Mouse (Mus musculus): ENCODE measurements around the gene Oaf. TPM values are rescaled to one million over a fixed set of nuclear protein-coding genes. Genes with fewer than 3 reads are reported as not detected.
A peak's percentile ranks its signal among the peaks of the same experiment; 100 is the strongest.

Gene Oaf
- polyA plus RNA-seq, 1 experiment from 2014 or later: 67.3 TPM

DNA sequence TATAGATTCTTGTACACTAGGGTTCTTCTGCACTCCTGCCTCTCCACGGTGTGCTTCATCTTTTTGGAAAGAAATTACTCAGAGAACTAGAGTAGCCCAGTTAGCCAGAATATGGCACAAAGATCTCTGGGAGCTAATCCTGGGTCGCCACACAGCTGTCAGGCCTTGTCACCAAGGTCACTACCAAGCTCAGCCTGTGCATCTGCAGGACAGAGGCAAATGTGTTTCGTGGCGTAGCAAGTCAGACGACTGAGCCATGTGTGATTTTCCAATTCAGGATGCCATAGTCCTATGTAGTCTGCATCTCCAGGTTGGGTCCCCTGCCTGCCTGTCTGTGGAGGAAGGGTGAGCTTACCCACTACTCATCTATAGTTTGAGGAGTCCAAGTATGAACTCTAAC, 6.7 kb downstream of the Oaf start:
- H3K4me3 ChIP-seq (ENCODE audit: low read depth, low read length): no peak overlapping the region
- no peak for DNase-seq (ENCODE audit: low spot score)
- H3K4me2 ChIP-seq (ENCODE audit: low read depth): no peak overlapping the region
- no peak for ATAC-seq (ENCODE audit: insufficient read depth, low FRiP score, low TSS enrichment)
- peaks cover 4% of the 10 kb centered on the region; the same call in 1 of the 2 replicates for H3K27me3 ChIP-seq (ENCODE audit: control insufficient read depth, insufficient read depth, low read length)
- H3K9me3 ChIP-seq (ENCODE audit: control insufficient read depth, low read length): no peaks in the 10 kb centered on the region
- H3K9ac ChIP-seq (ENCODE audit: low read length): no peak overlapping the region
- peaks cover 13% of the 10 kb centered on the region for H3K4me1 ChIP-seq (ENCODE audit: control insufficient read depth, insufficient read depth, low read length)
- H3K27ac ChIP-seq (ENCODE audit: low read depth, low read length): no peak overlapping the region
- no peaks in the 10 kb centered on the region for H3K36me3 ChIP-seq (ENCODE audit: control insufficient read depth, insufficient read depth, low read length)
- 75% methylated on average over 5 of the region's 5 CpGs for WGBS

DNA sequence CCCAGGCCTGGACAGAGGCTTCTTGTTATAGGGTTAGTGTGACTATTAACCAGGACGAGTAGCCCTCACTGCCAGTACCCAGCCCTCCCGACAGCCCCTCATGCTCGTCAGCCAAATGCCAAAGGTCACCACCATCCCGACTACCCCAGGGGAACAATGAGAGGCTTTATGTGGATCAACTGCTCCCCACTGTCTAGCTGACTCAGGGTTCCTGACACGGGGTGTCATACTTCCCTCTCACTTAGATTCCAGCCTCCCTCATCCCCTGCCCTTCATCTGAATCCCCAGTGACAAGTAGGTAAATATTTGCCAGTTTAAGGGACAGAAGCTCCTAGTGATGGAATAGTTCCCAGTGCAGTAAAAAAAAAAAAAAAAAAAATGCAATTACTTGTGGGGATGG, 7.4 kb downstream of the Oaf start:
- no peaks in the 10 kb centered on the region for H3K36me3 ChIP-seq (ENCODE audit: control insufficient read depth, insufficient read depth, low read length)
- no peak overlapping the region for H3K9ac ChIP-seq (ENCODE audit: low read length)
- ATAC-seq (ENCODE audit: insufficient read depth, low FRiP score, low TSS enrichment): no peak
- H3K4me3 ChIP-seq (ENCODE audit: low read depth, low read length): no peak overlapping the region
- no peaks in the 10 kb centered on the region for H3K27me3 ChIP-seq (ENCODE audit: control insufficient read depth, insufficient read depth, low read length)
- no peak for DNase-seq (ENCODE audit: low spot score)
- H3K4me1 ChIP-seq (ENCODE audit: control insufficient read depth, insufficient read depth, low read length): peaks cover 10% of the 10 kb centered on the region
- 21% methylated on average over 5 of the region's 5 CpGs for WGBS
- no peak overlapping the region for H3K4me2 ChIP-seq (ENCODE audit: low read depth)
- no peak overlapping the region for H3K27ac ChIP-seq (ENCODE audit: low read depth, low read length)
- no peaks in the 10 kb centered on the region for H3K9me3 ChIP-seq (ENCODE audit: control insufficient read depth, low read length)

DNA sequence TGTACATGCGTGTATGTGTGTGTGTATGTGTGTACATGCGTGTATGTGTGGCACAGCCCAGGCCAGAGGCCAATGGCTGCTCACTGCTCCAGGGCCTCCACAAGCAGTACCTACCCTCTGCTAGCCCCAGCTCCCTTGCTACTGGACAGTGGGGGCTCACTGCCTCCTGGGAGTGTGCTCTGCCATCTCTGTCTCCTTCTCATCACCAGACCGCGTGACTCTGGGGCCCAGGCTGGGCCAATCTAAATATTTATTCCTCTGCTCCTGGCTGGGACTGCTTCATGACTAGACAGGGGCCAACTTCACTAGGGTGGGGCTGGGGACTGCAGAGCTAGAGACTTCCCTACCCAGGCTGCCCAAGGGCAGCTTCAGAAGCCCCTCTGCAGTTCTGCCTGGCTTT, 7.9 kb downstream of the Oaf start:
- Histone ChIP-seq H3K9ac (ENCODE audit: low read length) (no peak overlapping the region), H3K36me3 (ENCODE audit: control insufficient read depth, insufficient read depth, low read length) (no peaks in the 10 kb centered on the region), H3K4me2 (ENCODE audit: low read depth) (no peak overlapping the region), H3K27ac (ENCODE audit: low read depth, low read length) (0 out of 2 replicates have a peak overlapping the region, but pooled peaks have one; percentile 24), H3K4me3 (ENCODE audit: low read depth, low read length) (no peak overlapping the region), H3K9me3 (ENCODE audit: control insufficient read depth, low read length) (no peaks in the 10 kb centered on the region), H3K27me3 (ENCODE audit: control insufficient read depth, insufficient read depth, low read length) (no peaks in the 10 kb centered on the region), H3K4me1 (ENCODE audit: control insufficient read depth, insufficient read depth, low read length) (peaks cover 10% of the 10 kb centered on the region)
- DNase-seq (ENCODE audit: low spot score) (no peak), ATAC-seq (ENCODE audit: insufficient read depth, low FRiP score, low TSS enrichment) (no peak)
- WGBS: 65% methylated on average over 4 of the region's 4 CpGs

GRCm38 (mm10) chr9:43230886-43231285, 8.8 kb downstream of the Oaf start:
- Histone ChIP-seq H3K9me3 (ENCODE audit: control insufficient read depth, low read length) (no peaks in the 10 kb centered on the region), H3K4me2 (ENCODE audit: low read depth) (no peak overlapping the region), H3K4me1 (ENCODE audit: control insufficient read depth, insufficient read depth, low read length) (peaks cover 10% of the 10 kb centered on the region), H3K27me3 (ENCODE audit: control insufficient read depth, insufficient read depth, low read length) (no peaks in the 10 kb centered on the region), H3K4me3 (ENCODE audit: low read depth, low read length) (no peak overlapping the region), H3K36me3 (ENCODE audit: control insufficient read depth, insufficient read depth, low read length) (no peaks in the 10 kb centered on the region), H3K27ac (ENCODE audit: low read depth, low read length) (0 out of 2 replicates have a peak overlapping the region, but pooled peaks have one; percentile 24), H3K9ac (ENCODE audit: low read length) (no peak overlapping the region)
- ATAC-seq (ENCODE audit: insufficient read depth, low FRiP score, low TSS enrichment): no peak
- WGBS: 70% methylated on average over 4 of the region's 4 CpGs
- DNase-seq (ENCODE audit: low spot score): no peak

- 89% methylated on average over 7 of the region's 7 CpGs for WGBS
- no peak overlapping the region for H3K4me2 ChIP-seq (ENCODE audit: low read depth)
- no peaks in the 10 kb centered on the region for H3K9me3 ChIP-seq (ENCODE audit: control insufficient read depth, low read length)
- no peak overlapping the region for H3K4me3 ChIP-seq (ENCODE audit: low read depth, low read length)
- H3K36me3 ChIP-seq (ENCODE audit: control insufficient read depth, insufficient read depth, low read length): no peaks in the 10 kb centered on the region
- DNase-seq (ENCODE audit: low spot score) (no peak), ATAC-seq (ENCODE audit: insufficient read depth, low FRiP score, low TSS enrichment) (no peak)
- H3K27me3 ChIP-seq (ENCODE audit: control insufficient read depth, insufficient read depth, low read length): no peaks in the 10 kb centered on the region
- no peak overlapping the region for H3K9ac ChIP-seq (ENCODE audit: low read length)
- peaks cover 15% of the 10 kb centered on the region for H3K4me1 ChIP-seq (ENCODE audit: control insufficient read depth, insufficient read depth, low read length)
- no peak overlapping the region for H3K27ac ChIP-seq (ENCODE audit: low read depth, low read length)
Observed at GRCm38 (mm10) chr9:43229962-43230361, 9.7 kb downstream of the Oaf start.

DNA sequence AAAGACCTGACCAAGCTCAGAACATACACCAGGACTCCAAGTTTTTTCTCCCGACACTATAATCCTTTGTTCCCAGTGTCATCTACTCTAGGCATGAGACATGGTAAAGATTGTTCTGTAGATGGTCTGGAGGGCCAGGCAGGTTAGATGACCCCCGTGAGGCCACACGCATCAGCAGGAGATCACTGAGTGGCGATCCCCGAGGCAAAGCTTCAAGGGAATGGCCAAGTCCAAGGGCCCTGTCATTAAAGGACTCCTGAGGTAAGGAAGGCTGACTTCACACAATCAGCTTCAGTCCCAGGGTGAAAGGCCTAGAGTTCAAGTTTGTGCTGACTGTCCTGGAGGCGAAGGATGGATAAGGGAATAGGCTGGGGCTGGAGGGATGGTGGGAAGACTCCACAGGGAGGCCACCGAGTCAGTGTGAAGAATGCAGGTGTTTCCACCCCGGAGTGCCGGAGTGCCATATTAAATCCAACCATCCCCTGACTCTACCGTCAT, 10.3 kb downstream of the Oaf start:
- DNase-seq (ENCODE audit: low spot score): no peak
- no peak overlapping the region for H3K9ac ChIP-seq (ENCODE audit: low read length)
- peaks cover 15% of the 10 kb centered on the region for H3K4me1 ChIP-seq (ENCODE audit: control insufficient read depth, insufficient read depth, low read length)
- no peak overlapping the region for H3K27ac ChIP-seq (ENCODE audit: low read depth, low read length)
- no peaks in the 10 kb centered on the region for H3K36me3 ChIP-seq (ENCODE audit: control insufficient read depth, insufficient read depth, low read length)
- H3K9me3 ChIP-seq (ENCODE audit: control insufficient read depth, low read length): no peaks in the 10 kb centered on the region
- WGBS: 89% methylated on average over 10 of the region's 10 CpGs
- no peak for ATAC-seq (ENCODE audit: insufficient read depth, low FRiP score, low TSS enrichment)
- no peaks in the 10 kb centered on the region for H3K27me3 ChIP-seq (ENCODE audit: control insufficient read depth, insufficient read depth, low read length)
- H3K4me2 ChIP-seq (ENCODE audit: low read depth): no peak overlapping the region
- no peak overlapping the region for H3K4me3 ChIP-seq (ENCODE audit: low read depth, low read length)

- 89% methylated on average over 2 of the region's 2 CpGs for WGBS
- no peaks in the 10 kb centered on the region for H3K9me3 ChIP-seq (ENCODE audit: control insufficient read depth, low read length)
- no peaks in the 10 kb centered on the region for H3K27me3 ChIP-seq (ENCODE audit: control insufficient read depth, insufficient read depth, low read length)
- no peak overlapping the region for H3K4me3 ChIP-seq (ENCODE audit: low read depth, low read length)
- H3K4me1 ChIP-seq (ENCODE audit: control insufficient read depth, insufficient read depth, low read length): peaks cover 15% of the 10 kb centered on the region
- H3K36me3 ChIP-seq (ENCODE audit: control insufficient read depth, insufficient read depth, low read length): no peaks in the 10 kb centered on the region
- no peak overlapping the region for H3K27ac ChIP-seq (ENCODE audit: low read depth, low read length)
- H3K9ac ChIP-seq (ENCODE audit: low read length): no peak overlapping the region
- ATAC-seq (ENCODE audit: insufficient read depth, low FRiP score, low TSS enrichment) (no peak), DNase-seq (ENCODE audit: low spot score) (no peak)
- H3K4me2 ChIP-seq (ENCODE audit: low read depth): no peak overlapping the region
Observed at GRCm38 (mm10) chr9:43228745-43229144, 11.0 kb downstream of the Oaf start.

DNA sequence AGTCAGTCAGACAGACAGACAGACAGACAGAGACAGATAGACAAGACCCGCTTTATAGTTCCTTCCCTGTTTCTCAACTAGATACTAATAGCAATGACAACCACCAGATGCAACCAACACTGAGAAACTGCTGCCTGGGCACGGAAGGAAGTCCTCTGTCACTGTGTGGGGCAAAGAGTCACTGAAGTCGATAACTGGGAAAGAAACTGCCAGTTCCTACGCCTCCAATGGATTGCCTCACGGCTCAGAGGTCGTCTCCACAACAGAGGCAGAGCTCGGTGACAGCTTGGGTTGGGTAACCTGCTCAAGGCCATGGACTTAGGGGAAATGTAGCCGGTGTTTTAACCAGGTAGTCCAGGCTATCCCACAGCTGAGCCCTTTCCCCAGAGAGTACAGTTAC, 12.1 kb downstream of the Oaf start:
- Histone ChIP-seq H3K4me3 (ENCODE audit: low read depth, low read length) (no peak overlapping the region), H3K36me3 (ENCODE audit: control insufficient read depth, insufficient read depth, low read length) (no peaks in the 10 kb centered on the region; the same call in 1 of the 2 replicates), H3K9ac (ENCODE audit: low read length) (no peak overlapping the region), H3K27ac (ENCODE audit: low read depth, low read length) (no peak overlapping the region), H3K27me3 (ENCODE audit: control insufficient read depth, insufficient read depth, low read length) (no peaks in the 10 kb centered on the region), H3K4me2 (ENCODE audit: low read depth) (no peak overlapping the region), H3K4me1 (ENCODE audit: control insufficient read depth, insufficient read depth, low read length) (peaks cover 15% of the 10 kb centered on the region), H3K9me3 (ENCODE audit: control insufficient read depth, low read length) (no peaks in the 10 kb centered on the region)
- no peak for ATAC-seq (ENCODE audit: insufficient read depth, low FRiP score, low TSS enrichment)
- DNase-seq (ENCODE audit: low spot score): no peak
- 88% methylated on average over 8 of the region's 8 CpGs for WGBS

DNA sequence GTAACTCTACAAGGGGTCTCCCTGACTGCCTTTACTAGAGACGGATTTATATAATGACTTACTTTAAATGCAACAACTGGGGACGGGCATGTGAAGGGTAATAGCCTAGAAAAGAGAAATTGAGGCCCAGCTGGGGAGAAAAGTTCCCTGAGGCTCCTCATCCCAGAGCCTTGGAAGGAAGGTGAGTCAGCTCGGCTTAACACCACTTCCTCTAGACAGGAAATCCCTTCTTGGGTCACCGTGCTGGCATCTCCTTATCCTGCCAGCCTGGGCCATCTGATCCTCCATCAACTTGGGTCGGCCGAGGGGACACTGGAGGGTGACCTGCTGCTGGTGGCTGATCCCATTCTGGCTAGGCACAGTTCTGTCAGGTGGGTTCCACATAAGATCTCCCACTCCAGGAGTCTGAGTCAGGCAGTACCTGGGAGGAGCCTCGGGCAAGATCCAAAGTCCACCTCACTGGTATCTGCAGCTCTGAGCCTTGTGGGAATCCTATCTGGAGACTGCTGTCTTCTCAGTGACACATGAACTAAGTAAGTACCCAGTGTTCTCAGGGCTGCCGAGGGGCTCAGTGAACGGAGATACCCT, 13.0 kb downstream of the Oaf start:
- Histone ChIP-seq H3K36me3 (ENCODE audit: control insufficient read depth, insufficient read depth, low read length) (no peaks in the 10 kb centered on the region; the same call in 1 of the 2 replicates), H3K9ac (ENCODE audit: low read length) (no peak overlapping the region), H3K27me3 (ENCODE audit: control insufficient read depth, insufficient read depth, low read length) (no peaks in the 10 kb centered on the region), H3K4me2 (ENCODE audit: low read depth) (no peak overlapping the region), H3K4me1 (ENCODE audit: control insufficient read depth, insufficient read depth, low read length) (peaks cover 8% of the 10 kb centered on the region), H3K27ac (ENCODE audit: low read depth, low read length) (no peak overlapping the region), H3K4me3 (ENCODE audit: low read depth, low read length) (no peak overlapping the region), H3K9me3 (ENCODE audit: control insufficient read depth, low read length) (no peaks in the 10 kb centered on the region)
- DNase-seq (ENCODE audit: low spot score) (no peak), ATAC-seq (ENCODE audit: insufficient read depth, low FRiP score, low TSS enrichment) (no peak)
- WGBS: 81% methylated on average over 9 of the region's 9 CpGs

All from neural tube, embryonic 11.5 days (tissue).